Mouse (Mus musculus) left cerebral cortex, adult 11 months (tissue): ENCODE results near the gene Tanc2.
A peak's percentile ranks its signal among the peaks of the same experiment; 100 is the strongest.

ENCODE experiments used
- DNase-seq: peaks from one replicate; pipeline ENCODE4 v3.0.0; 2022; ENCODE audit warnings: low spot score

The Tanc2 gene

GRCm38 (mm10) chr11:105836344-105836891, 246.6 kb downstream of the Tanc2 start:
- peak; percentile 27 for DNase-seq

DNA sequence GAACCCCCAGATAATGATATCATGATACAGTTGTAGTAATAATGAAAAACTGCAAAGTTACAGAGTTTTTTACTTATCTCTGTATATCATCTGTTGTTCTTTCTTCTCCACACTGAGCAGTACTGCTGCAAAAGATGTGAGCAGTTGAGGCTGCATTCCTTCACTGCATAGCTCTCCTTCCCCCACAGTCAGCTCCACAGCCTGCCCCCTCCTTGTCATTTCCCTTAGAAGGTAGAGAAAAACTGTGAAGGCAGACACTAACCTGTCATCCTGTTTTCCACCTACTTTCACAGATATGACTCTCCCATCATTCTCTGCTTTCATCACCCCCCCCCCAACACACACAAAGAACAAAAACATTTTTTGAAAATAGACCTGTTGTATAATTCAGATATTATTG, 248.2 kb downstream of the Tanc2 start:
- DNase-seq = peak; percentile 45

DNA sequence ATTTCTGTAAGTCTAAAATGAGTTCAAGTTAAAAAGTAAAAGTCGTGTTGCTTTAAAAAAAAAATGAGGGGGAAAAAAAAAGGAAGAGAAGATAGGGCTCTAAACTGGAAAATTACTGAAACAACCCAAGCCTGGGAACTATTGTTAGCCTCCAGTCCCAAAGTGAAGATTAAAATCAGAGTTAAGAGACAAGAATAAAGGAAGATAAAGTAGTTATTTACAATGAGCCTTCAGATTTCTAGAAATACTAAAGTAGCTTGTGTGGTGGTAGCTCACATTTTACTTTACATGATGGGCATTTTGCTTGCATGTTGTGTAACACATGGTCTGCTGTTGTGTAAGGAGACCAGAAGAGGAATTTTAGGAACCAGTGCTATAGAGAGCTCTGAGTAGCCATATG, 256.1 kb downstream of the Tanc2 start:
- no peak for DNase-seq

DNA sequence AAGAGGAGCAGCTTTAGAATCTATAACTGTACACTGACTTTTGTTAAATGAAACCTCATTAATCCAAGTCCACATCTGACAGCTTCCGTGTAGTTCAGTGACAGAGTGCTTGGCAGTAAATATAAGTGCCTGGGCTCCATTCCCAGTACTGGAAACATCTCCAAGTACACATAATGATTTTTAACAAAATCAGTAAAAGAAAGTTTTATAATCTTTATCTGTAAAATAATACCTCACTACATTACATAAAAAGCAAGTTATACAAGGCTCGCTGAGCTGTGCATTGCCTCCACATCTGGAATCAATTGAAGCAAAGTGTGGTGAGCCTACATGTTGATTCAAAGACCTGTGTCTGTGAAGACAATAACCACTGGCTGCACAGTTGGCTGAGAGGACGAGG, 265.7 kb downstream of the Tanc2 start:
- no peak for DNase-seq

DNA sequence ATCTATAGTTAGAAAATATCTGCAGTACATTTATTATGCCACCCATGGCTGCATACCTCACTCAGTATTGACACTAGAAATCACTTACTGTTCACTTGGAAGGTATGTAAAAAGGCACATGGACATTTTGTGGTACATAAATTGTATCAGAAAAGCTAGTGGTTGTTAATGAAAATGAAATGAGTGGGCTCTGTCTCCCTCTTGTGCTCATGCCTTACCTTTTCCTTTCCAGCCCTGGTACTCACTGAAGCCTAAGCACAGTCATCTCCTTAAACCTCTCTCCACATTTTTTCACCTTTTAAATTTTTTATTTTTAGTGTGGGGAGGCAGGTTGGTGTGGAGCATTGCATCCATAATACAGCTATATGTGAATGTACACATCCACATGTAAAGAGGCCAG, 268.3 kb downstream of the Tanc2 start:
- no peak for DNase-seq

- no peak for DNase-seq
These were observed 295.8 kb downstream of the Tanc2 start for GRCm38 (mm10) chr11:105885558-105885957.

- no peak for DNase-seq
These were observed 297.5 kb downstream of the Tanc2 start for GRCm38 (mm10) chr11:105887281-105887680.

DNA sequence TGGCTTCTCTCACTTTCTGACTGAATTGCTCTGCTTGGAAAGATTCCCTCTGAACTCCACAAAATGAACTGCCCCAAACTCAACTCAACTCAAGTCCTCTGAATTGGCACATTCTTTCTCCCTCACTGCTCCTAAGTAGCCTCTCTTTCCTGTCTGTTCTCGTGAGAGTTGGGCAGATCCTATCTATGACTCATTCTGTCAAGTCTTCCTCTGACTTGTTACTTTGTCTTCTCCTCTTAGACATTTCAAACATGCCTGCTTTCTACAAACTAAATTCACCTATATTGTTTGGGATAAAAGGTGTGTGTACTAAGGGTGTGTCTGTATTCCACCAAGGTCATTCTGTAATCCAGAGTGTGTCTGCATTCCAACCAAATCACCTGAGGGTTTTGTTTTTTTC, 309.4 kb downstream of the Tanc2 start:
- DNase-seq = no peak

- DNase-seq = no peak
These were observed 311.7 kb downstream of the Tanc2 start for GRCm38 (mm10) chr11:105901501-105901900.

DNA sequence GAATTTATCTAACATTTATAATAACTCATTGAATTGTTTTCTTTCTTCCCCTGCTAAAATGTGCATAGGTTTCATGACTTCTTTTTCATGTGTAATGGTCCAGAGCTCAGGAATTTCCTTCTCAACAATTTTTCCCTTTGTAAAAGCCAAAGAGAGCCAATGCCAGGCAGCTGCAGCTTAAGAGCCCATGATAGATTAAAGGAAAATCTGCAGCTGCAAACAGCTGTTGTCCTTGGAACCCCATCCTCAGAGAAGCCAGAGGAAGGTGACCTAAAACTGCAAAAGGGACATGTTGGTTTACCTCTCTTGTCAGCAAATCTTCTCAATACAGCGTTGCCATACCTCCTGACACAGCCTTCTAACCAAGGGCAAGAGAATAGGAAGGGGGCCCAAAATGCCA, 313.2 kb downstream of the Tanc2 start:
- no peak for DNase-seq

DNA sequence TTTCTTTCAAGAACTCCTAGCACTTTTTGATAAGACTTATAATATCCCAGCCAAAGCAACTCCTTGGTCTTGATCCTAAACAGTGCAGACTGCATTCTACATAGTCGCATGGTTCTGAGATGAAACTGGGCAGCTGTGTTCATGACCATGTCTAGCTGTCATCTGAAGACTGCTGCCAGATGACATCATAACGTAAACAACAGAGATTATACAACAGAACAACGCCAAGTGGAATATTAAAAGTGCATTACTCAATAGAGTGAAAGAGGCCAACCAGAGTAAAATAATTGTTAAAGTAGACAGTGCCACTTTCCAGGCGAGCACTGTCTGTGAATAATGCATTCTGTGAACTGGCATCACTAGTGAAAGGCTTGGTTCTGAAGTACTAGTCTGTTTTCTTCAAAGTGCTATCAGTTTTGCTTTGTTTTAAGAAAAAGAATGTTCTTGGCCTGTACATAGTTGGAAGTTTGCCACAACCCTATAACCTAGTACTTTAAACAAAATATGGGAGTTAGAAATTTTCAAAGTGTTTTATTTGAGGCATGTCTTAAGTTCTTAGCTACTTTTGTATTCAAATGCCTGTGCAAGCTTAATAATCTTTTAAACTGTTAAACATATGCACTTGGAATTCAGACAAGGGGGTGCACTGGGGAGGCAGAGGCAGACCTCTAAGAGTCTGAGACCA, 315.9 kb downstream of the Tanc2 start:
- no peak for DNase-seq

DNA sequence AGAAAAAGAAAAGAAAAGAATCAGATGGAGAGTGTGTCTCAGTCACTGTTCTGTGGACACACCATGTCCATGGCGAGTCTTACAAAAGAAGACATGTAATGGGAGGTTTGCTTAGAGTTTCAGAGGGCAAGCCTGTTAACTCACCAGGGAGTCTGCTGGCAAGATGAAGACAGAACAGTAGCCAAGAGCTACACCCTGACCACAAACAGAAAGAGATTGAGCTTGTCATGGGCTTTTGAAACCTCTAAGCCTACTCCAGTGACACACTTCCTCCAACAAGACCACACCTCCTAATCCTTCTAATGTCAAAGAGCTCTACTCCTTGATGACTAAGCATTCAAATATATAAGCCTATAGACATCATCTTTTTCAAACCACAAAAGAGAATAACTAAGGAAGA, 317.6 kb downstream of the Tanc2 start:
- no peak for DNase-seq

DNA sequence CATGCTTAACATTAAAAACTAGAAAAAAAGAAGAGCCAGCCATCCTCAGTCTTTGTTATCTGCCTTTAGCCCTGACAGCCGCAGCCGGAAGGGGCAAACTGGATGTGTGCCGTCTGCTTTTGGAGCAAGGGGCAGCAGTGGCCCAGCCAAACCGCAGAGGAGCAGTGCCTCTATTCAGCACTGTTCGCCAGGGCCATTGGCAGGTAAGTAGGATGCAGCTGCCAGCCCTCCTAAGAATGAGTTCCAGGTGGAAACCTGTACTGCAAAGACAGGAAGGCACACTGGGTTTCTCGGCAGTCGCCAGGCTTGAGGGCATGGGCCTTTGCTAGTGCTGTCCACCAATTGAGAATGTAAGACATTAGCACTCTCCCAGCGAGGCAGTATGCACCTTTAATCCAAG, 319.1 kb downstream of the Tanc2 start:
- DNase-seq = no peak

DNA sequence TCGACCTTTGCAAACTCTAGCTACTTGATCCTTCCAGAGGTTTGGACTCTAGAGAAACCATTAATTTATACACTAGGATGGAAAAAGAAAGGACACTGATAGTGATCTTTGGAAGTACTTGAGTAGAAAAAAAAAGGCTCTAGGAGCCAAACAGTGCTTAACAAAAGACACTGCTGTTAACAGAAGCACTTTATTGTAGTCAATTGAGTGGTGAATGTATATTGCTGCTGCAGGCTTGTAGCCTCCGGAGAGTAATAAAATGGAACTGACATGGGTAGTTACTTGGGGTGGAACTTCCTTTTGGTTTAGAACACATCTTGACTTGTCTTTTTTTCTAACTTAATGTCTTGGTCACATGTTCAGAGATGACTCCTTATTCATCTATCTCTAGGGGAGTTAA, 319.8 kb downstream of the Tanc2 start:
- DNase-seq = no peak

DNA sequence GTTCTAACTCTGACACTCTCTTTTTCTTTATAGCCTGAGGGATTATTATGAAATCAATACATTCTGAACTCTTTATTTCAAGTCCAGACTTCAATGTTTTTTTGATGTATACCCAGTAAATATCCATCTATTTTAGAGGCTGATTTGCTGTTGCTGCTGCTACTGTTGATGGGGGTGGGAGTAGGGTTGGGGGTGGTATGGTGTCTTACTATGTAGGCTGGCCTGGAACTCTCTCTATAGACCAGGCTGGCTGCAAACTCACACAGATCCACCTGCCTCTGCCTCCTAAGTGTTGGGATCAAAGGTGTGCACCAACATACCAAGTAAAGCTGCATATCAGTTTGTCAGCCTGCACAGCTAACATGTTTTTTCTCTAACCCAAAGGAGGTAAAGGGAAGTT, 321.4 kb downstream of the Tanc2 start:
- no peak for DNase-seq

- DNase-seq = peak; percentile 76
These were observed 322.0 kb downstream of the Tanc2 start for GRCm38 (mm10) chr11:105911592-105912375.

DNA sequence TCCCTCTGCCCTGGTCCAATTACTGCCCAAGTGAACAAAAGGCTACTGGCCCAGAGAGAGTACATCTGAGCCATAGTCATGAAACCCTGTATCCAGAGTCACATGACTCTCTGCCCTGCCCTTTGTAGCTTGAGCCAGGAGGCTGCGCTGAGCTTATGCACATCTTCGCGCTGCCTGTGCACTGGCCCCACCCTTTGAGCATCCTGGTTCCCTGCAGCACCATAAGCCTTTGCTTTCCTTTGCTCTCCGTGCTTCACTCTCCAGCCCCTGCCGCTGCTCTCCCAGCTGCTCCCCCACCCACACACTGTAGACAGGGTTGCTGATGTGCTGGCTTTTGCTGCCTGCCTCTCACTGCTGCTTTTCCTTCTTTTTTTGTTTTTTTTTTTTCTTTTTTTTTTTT, 323.8 kb downstream of the Tanc2 start:
- DNase-seq = peak; percentile 50

- no peak for DNase-seq
These were observed 330.5 kb downstream of the Tanc2 start for GRCm38 (mm10) chr11:105920098-105920785.

GRCm38 (mm10) chr11:105920836-105921235, 331.1 kb downstream of the Tanc2 start:
- DNase-seq = no peak

- DNase-seq = no peak
These were observed 331.5 kb downstream of the Tanc2 start for GRCm38 (mm10) chr11:105921275-105921674.

DNA sequence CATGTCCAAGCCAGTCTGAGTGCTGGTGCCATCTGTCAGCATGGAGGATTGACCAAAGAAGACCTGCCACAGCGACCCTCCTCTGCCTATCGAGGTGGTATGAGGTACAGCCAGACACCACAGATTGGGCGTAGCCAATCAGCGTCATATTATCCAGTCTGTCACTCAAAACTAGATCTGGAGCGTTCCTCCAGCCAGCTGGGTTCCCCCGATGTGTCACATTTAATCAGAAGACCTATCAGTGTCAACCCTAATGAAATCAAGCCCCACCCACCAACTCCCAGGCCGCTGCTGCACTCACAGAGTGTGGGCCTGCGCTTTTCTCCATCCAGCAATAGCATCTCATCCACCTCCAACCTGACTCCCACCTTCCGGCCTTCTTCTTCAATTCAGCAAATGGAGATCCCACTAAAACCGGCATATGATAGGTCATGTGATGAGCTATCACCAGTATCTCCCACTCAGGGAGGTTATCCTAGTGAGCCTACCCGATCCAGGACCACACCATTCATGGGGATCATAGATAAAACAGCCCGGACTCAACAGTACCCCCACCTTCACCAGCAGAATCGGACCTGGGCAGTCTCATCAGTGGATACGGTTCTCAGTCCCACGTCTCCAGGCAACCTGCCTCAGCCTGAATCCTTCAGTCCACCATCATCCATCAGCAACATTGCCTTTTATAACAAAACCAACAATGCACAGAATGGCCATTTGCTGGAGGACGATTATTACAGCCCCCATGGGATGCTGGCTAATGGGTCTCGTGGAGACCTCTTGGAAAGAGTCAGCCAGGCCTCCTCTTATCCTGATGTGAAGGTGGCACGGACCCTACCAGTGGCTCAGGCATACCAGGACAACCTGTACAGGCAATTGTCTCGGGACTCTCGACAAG, 333.2 kb downstream of the Tanc2 start:
- no peak for DNase-seq
